In the genomic region with DNA sequence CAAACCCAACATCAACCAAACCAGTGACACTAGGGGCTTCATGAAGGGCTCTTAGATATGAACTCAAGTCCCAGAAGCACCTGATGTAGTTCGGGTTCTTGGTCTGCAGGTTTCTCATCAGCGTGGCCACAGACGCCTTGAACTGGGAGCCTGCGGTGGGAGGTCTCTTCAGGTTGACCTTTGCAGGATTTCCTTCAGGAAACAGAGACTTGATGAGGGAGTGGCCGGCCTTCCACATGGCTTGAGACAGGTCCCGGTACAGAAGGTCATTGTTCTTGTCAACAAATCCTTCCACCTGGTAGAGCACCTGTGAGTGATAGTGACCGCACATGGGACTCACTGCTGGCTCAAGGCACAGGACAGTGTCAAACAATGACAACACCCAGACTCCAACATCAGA, we compare ENCODE assay signal across 18 mouse cellular contexts.
"Had no signal": no experiment of that assay in that cellular context is flagged by ENCODE, and none has a peak within 500 bp of the region (broad histone marks: within the 10 kb centered on the region; RNA-seq: fewer than 3 reads in every experiment).

No protein-coding gene starts in this region.

- H3K27ac ChIP-seq: lung, embryonic 15.5 days; macrophage; midbrain, embryonic 13.5 days; midbrain, embryonic 15.5 days; neural tube, embryonic 12.5 days had no signal

- H3K4me1 ChIP-seq: megakaryocyte, embryonic 14.5 days; midbrain, embryonic 13.5 days; midbrain, embryonic 15.5 days; neural tube, embryonic 12.5 days had no signal

- H3K4me3 ChIP-seq: lung, embryonic 15.5 days; megakaryocyte, embryonic 14.5 days; midbrain, embryonic 13.5 days; midbrain, embryonic 15.5 days; neural tube, embryonic 12.5 days had no signal

- H3K9me3 ChIP-seq: lung, embryonic 15.5 days; megakaryocyte, embryonic 14.5 days; midbrain, embryonic 13.5 days; midbrain, embryonic 15.5 days; neural tube, embryonic 12.5 days had no signal

- DNase-seq: liver, postnatal 0 days; lung, adult 2 months; lung, postnatal 14 days; lung, postnatal 36 days; retina, postnatal 1 day; right cerebral cortex, adult 18-20 months; right cerebral cortex, postnatal 25 days; right cerebral cortex, postnatal 4 days; spleen, adult 18-20 months; thymus, adult 2 months; thymus, postnatal 25 days; thymus, postnatal 4 days had no signal

- H3K27me3 ChIP-seq: lung, embryonic 15.5 days; megakaryocyte, embryonic 14.5 days; midbrain, embryonic 13.5 days; midbrain, embryonic 15.5 days; neural tube, embryonic 12.5 days had no signal

- H3K9ac ChIP-seq: liver, postnatal 0 days; lung, embryonic 15.5 days; midbrain, embryonic 13.5 days; midbrain, embryonic 15.5 days; neural tube, embryonic 12.5 days had no signal
